Mouse (Mus musculus): Measurements from ENCODE around the gene Sh3pxd2a.

- TF ChIP-seq CTCF (conservative IDR thresholded peaks at IDR 0.05 in 1 of 2, IDR thresholded peaks at IDR 0.05 in 1 of 2; ENCODE audit: low read depth in 2 of 2, low read length in 2 of 2), result no peak
- TF ChIP-seq POLR2A (IDR thresholded peaks at IDR 0.05; ENCODE audit: low read depth, low read length), result no peak
- no peak for TF ChIP-seq TCF12 (IDR thresholded peaks at IDR 0.05; ENCODE audit: low read depth, low read length)
- no peak for TF ChIP-seq MAX (IDR thresholded peaks at IDR 0.05; ENCODE audit: low read length)
- TF ChIP-seq SIN3A (IDR thresholded peaks at IDR 0.05; ENCODE audit: low read length), result no peak
- no peak for TF ChIP-seq ZMIZ1 (IDR thresholded peaks at IDR 0.05; ENCODE audit: low read depth, low read length)
Observed at GRCm38 (mm10) chr19:47301303-47302190, 162.7 kb downstream of the Sh3pxd2a start.

All from CH12.LX (cell line).